Mouse (Mus musculus) neural tube, embryonic 11.5 days (tissue): ENCODE measurements around the gene Slco2a1. TPM values are rescaled to one million over a fixed set of nuclear protein-coding genes. Genes with fewer than 3 reads are reported as not detected.

Experiments used
- ATAC-seq: fragments of 200-750 bp; cut with Nextera tagmentation; 2 replicates; pipeline ENCODE4 v1.8.0; 2017; ENCODE audit warnings: moderate number of reproducible peaks, mild to moderate bottlenecking, moderate TSS enrichment, moderate library complexity; ENCODE audit not compliant: insufficient read depth, low FRiP score, low TSS enrichment
- DNase-seq: peaks from one replicate; pipeline ENCODE4 v3.0.0-alpha.2; 2015; ENCODE audit warnings: low spot score
- H3K27ac ChIP-seq: fragments of 300-500 bp; sonication (generic); 2 replicates; pipeline ENCODE4 v1.5.1; 2014; ENCODE audit warnings: low read depth, mild to moderate bottlenecking, low read length
- H3K27me3 ChIP-seq: fragments of 300-500 bp; sonication (generic); 2 replicates; pipeline ENCODE4 v1.6.1; 2014; ENCODE audit warnings: mild to moderate bottlenecking, low read length, mixed read lengths; ENCODE audit not compliant: control insufficient read depth, insufficient read depth
- H3K36me3 ChIP-seq: fragments of 300-500 bp; sonication (generic); 2 replicates; pipeline ENCODE4 v1.6.1; 2014; ENCODE audit warnings: mild to moderate bottlenecking, low read length, moderate library complexity, mixed read lengths; ENCODE audit not compliant: control insufficient read depth, insufficient read depth
- H3K4me1 ChIP-seq: fragments of 300-500 bp; sonication (generic); 2 replicates; pipeline ENCODE4 v1.6.1; 2014; ENCODE audit warnings: low read length, mixed read lengths; ENCODE audit not compliant: control insufficient read depth, insufficient read depth
- H3K4me2 ChIP-seq: fragments of 300-500 bp; sonication (generic); 2 replicates; pipeline ENCODE4 v1.6.1; 2014; ENCODE audit warnings: low read depth, mild to moderate bottlenecking, moderate library complexity
- H3K4me3 ChIP-seq: fragments of 300-500 bp; sonication (generic); 2 replicates; pipeline ENCODE4 v1.5.1; 2014; ENCODE audit warnings: low read depth, low read length
- H3K9ac ChIP-seq: fragments of 300-500 bp; sonication (generic); 2 replicates; pipeline ENCODE4 v1.6.1; 2014; ENCODE audit warnings: mild to moderate bottlenecking, low read length
- H3K9me3 ChIP-seq: fragments of 300-500 bp; sonication (generic); 2 replicates; pipeline ENCODE4 v1.6.1; 2016; ENCODE audit warnings: low read length; ENCODE audit not compliant: control insufficient read depth
- WGBS: fragments of 180-500 bp; shearing (Covaris S2); extraction: QIAGEN DNeasy Blood & Tissue Kit; methylation state at CpG from one replicate; pipeline ENCODE4 v1.1.7; 2014; 5-methylcytosine and 5-hydroxymethylcytosine counted together
- polyA plus RNA-seq: library from polyadenylated mRNA; unstranded; fragments of >200 nt; fragmentation: Nextera tagmentation; extraction: Ambion mirVana; gene quantifications from 2 replicates; pipeline ENCODE4 v1.2.1, GENCODE M21; 2014

The Slco2a1 gene
- polyA plus RNA-seq, 1 experiment from 2014 or later, result 0.29 TPM

- Histone ChIP-seq H3K36me3 (no peaks in the 10 kb centered on the region), H3K27me3 (no peaks in the 10 kb centered on the region), H3K9me3 (no peaks in the 10 kb centered on the region), H3K4me1 (peaks cover 2% of the 10 kb centered on the region; the same call in 1 of the 2 replicates), H3K27ac (no peak overlapping the region), H3K9ac (no peak overlapping the region), H3K4me2 (no peak overlapping the region), H3K4me3 (no peak overlapping the region)
- DNase-seq (no peak), ATAC-seq (no peak)
- WGBS, result 92% methylated on average over 5 of the region's 5 CpGs
These were observed 130.3 kb downstream of the Slco2a1 start for GRCm38 (mm10) chr9:103118651-103119275.

- Histone ChIP-seq H3K4me1 (peaks cover 2% of the 10 kb centered on the region; the same call in 1 of the 2 replicates), H3K9me3 (no peaks in the 10 kb centered on the region), H3K27ac (no peak overlapping the region), H3K4me3 (no peak overlapping the region), H3K4me2 (no peak overlapping the region), H3K9ac (no peak overlapping the region), H3K36me3 (no peaks in the 10 kb centered on the region), H3K27me3 (no peaks in the 10 kb centered on the region)
- WGBS, result 85% methylated on average over 9 of the region's 9 CpGs
- DNase-seq (no peak), ATAC-seq (no peak)
These were observed 131.3 kb downstream of the Slco2a1 start for GRCm38 (mm10) chr9:103119781-103120180.

- Histone ChIP-seq H3K4me2 (no peak overlapping the region), H3K4me1 (peaks cover 2% of the 10 kb centered on the region; the same call in 1 of the 2 replicates), H3K27me3 (no peaks in the 10 kb centered on the region), H3K27ac (no peak overlapping the region), H3K9me3 (no peaks in the 10 kb centered on the region), H3K36me3 (no peaks in the 10 kb centered on the region), H3K4me3 (no peak overlapping the region), H3K9ac (no peak overlapping the region)
- WGBS, result 65% methylated on average over 2 of the region's 2 CpGs
- ATAC-seq (no peak), DNase-seq (no peak)
These were observed 131.7 kb downstream of the Slco2a1 start for GRCm38 (mm10) chr9:103120231-103120630.

DNA sequence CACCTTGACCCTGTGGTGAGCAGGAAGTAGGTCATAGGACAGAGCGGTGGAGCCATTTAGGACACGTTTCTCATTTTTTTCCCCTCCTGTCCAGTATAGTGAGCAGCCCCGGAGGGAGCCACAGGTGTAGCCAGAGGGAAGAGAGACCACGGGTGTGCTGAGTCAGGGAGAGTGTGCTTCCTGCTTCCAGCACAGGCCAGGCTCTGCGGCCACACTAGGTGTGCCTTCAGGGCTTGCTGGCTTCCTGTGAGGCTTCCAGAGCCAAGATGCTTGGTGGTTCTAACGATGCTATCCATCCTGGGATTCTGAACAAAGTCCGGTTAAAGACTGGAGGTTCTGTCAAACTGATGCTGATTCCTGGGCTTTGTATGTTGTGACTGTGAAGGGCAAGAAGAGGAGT is 133.0 kb downstream of the Slco2a1 start:
- no peak for ATAC-seq
- Histone ChIP-seq H3K4me3 (no peak overlapping the region), H3K36me3 (no peaks in the 10 kb centered on the region), H3K27ac (no peak overlapping the region), H3K27me3 (no peaks in the 10 kb centered on the region), H3K9ac (no peak overlapping the region), H3K4me2 (no peak overlapping the region), H3K9me3 (no peaks in the 10 kb centered on the region), H3K4me1 (peaks cover 2% of the 10 kb centered on the region; the same call in 1 of the 2 replicates)
- WGBS, result 87% methylated on average over 7 of the region's 7 CpGs
- no peak for DNase-seq

- 91% methylated on average over 4 of the region's 4 CpGs for WGBS
- Histone ChIP-seq H3K9ac (no peak overlapping the region), H3K27ac (no peak overlapping the region), H3K4me2 (no peak overlapping the region), H3K4me1 (peaks cover 2% of the 10 kb centered on the region; the same call in 1 of the 2 replicates), H3K4me3 (no peak overlapping the region), H3K9me3 (no peaks in the 10 kb centered on the region), H3K27me3 (no peaks in the 10 kb centered on the region), H3K36me3 (no peaks in the 10 kb centered on the region)
- DNase-seq, result no peak
- ATAC-seq, result no peak
These were observed 136.2 kb downstream of the Slco2a1 start for GRCm38 (mm10) chr9:103124746-103125145.

DNA sequence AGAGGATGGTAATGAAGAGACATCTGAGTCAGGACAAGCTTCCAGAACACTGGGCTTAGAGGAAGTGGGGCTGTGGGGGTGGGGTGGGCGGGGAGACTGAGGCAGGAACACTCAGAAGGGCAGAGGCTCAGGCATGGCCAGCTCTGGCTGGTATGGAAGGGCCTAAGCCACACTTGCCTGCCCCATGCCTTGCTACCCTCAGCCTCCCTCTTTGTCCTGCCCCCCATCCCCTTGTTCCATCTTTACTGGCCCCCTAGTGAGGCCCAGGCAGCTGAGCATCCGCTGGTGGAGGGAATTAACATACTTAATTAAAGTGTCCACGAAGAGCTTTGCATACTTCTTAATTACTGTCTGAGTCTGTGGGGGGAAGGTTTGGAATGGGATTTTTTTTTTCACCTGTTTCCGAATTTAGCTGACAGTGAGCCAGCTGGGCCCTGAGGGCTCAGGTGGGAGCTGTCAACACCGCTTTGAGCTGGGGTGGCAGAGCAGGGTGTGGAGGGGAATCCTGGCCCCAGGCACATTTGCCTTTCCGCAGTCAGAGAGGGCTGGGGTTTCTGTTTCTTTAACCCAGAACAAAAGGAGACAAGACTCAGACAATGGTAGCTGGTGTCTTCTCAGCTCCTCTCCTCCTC is 145.1 kb downstream of the Slco2a1 start:
- no peak for DNase-seq
- 0 out of 2 replicates have a peak overlapping the region, but pooled peaks have one; percentile 31 for H3K27ac ChIP-seq

GRCm38 (mm10) chr9:103134450-103135030 is 146.0 kb downstream of the Slco2a1 start:
- ATAC-seq, result no peak
- no peak overlapping the region for H3K27ac ChIP-seq
- peaks cover 5% of the 10 kb centered on the region; the same call in 1 of the 2 replicates for H3K4me1 ChIP-seq
- H3K36me3 ChIP-seq, result no peaks in the 10 kb centered on the region
- no peaks in the 10 kb centered on the region for H3K27me3 ChIP-seq
- no peak overlapping the region for H3K4me2 ChIP-seq
- H3K4me3 ChIP-seq, result no peak overlapping the region
- no peak for DNase-seq
- H3K9me3 ChIP-seq, result no peaks in the 10 kb centered on the region
- H3K9ac ChIP-seq, result no peak overlapping the region
- 36% methylated on average over 9 of the region's 9 CpGs for WGBS

More for the DNA sequence above, 145.1 kb downstream of the Slco2a1 start:
- Histone ChIP-seq H3K9me3 (no peaks in the 10 kb centered on the region), H3K9ac (no peak overlapping the region), H3K4me1 (peaks cover 5% of the 10 kb centered on the region; the same call in 1 of the 2 replicates), H3K36me3 (no peaks in the 10 kb centered on the region), H3K4me2 (no peak overlapping the region), H3K4me3 (no peak overlapping the region), H3K27me3 (no peaks in the 10 kb centered on the region)
- no peak for ATAC-seq
- 31% methylated on average over 6 of the region's 6 CpGs for WGBS

DNA sequence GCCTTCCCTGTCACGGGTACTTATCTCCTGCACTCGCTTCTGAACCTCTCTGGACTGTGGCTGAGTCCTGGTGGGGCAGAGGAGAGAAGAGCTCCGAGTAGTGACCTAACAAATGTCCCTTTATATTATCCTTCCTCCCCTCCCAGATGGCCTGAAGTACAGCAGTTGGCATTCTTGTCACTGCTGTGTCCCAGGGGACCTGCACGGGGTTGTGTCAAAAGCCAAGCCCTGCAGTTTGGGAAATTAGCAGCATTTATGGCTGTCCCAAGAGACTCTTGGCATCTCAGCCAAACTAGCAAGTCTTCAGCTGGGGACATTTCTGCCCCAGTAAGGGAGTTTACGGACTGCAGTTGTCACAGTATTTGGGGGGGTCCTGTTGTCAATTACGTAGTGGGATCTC is 151.0 kb downstream of the Slco2a1 start:
- H3K4me3 ChIP-seq, result no peak overlapping the region
- no peak for DNase-seq
- H3K27me3 ChIP-seq, result no peaks in the 10 kb centered on the region
- H3K9ac ChIP-seq, result no peak overlapping the region
- no peak overlapping the region for H3K4me2 ChIP-seq
- H3K36me3 ChIP-seq, result peaks cover 2% of the 10 kb centered on the region; the same call in 1 of the 2 replicates
- no peaks in the 10 kb centered on the region for H3K9me3 ChIP-seq
- peaks cover 4% of the 10 kb centered on the region; the same call in 1 of the 2 replicates for H3K4me1 ChIP-seq
- H3K27ac ChIP-seq, result no peak overlapping the region
- no peak for ATAC-seq
- WGBS, result 36% methylated on average over 6 of the region's 6 CpGs
